Mouse (Mus musculus): ENCODE data around the gene Gm17657. TPM values are rescaled to one million over a fixed set of nuclear protein-coding genes. Genes with fewer than 3 reads are reported as not detected.
A peak's percentile ranks its signal among the peaks of the same experiment; 100 is the strongest.

The Gm17657 gene
- polyA plus RNA-seq, 1 experiment from 2014 or later, result not detected

DNA sequence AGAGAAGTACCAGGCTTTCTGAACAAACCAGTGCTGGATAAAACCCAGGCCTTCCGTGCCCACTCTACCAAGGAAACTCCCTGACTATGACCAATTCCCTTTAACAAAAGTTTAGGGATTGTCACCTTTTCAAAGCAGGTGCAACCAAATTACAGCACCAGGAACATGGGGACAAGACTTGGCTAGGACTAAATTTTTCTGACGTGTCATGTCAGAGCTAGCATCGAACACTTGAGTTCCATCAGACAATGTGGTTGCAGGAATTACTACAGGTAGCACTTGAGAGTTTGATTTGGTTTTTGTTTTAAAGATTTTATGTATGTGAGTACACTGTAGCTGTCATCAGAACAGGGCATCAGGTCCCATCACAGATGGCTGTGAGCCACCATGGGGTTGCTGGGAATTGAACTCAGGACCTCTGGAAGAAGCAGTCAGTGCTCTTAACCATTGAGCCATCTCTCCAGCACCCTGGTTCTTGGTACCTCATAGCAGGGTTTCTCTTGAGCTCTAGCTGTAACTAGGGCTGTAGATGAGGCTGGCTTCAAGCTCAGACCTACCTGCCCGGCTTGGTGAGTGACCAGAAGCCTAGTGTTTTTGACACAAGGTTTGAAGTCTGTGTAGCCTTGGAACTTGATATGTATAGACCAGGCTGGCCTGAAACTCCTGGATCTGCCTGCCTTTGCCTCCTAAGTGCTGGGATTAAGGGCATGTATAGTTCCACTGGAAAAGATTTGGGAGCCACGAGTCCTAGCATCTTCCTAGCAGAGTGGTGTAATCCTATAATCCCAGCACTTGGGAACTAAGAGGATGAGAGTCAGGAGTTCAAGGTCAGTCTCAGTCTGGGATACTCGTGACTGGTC is 53.0 kb downstream of the Gm17657 start:
- Histone ChIP-seq H3K4me3 (ENCODE audit: control insufficient read depth in 1 of 2, insufficient read depth in 1 of 2, low read depth in 1 of 2, low read length in 2 of 2) (no peak overlapping the region), H3K4me1 (ENCODE audit: control insufficient read depth in 2 of 2, insufficient read depth in 2 of 2, low read length in 2 of 2) (peaks cover 0 to 8% of the 10 kb centered on the region in 2 experiments; a peak in 2 of 4 replicates), H3K4me2 (ENCODE audit: low read length) (no peak overlapping the region), H3K27me3 (ENCODE audit: control insufficient read depth, insufficient read depth, low read length) (no peaks in the 10 kb centered on the region), H3K9me3 (ENCODE audit: control insufficient read depth, low read length) (no peaks in the 10 kb centered on the region), H3K36me3 (ENCODE audit: control insufficient read depth, insufficient read depth, low read length) (peaks cover 23% of the 10 kb centered on the region), H3K9ac (ENCODE audit: low read length) (no peak overlapping the region), H3K27ac (replicated peaks in 1 of 2; ENCODE audit: control insufficient read depth in 1 of 2, insufficient read depth in 1 of 2, low read depth in 2 of 2, low read length in 2 of 2) (no peak overlapping the region)
- 66% methylated on average over 6 of the region's 6 CpGs for WGBS
- no peak for ATAC-seq (ENCODE audit: insufficient number of reproducible peaks, insufficient read depth, low FRiP score, low read depth)

DNA sequence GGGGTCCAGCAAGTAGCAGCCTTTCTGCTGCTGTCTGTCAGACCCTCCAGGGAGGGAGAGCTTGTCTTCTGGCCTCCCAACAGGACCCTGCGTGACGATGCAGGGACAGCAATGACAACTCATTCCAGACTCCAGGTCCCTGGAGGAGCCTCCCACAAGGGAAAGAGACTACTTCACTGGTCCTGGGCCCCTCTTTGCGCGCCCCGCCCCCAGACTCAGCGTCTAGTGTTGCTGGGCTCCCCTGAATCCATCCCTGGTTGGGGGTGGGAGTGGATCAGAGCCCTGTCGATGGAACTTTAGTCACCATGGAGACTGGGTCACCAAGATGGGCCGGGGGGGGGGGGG is 54.7 kb downstream of the Gm17657 start:
- no peak overlapping the region for H3K4me3 ChIP-seq (ENCODE audit: control insufficient read depth in 1 of 2, insufficient read depth in 1 of 2, low read depth in 1 of 2, low read length in 2 of 2)
- no peak overlapping the region for H3K27ac ChIP-seq (replicated peaks in 1 of 2; ENCODE audit: control insufficient read depth in 1 of 2, insufficient read depth in 1 of 2, low read depth in 2 of 2, low read length in 2 of 2)

DNA sequence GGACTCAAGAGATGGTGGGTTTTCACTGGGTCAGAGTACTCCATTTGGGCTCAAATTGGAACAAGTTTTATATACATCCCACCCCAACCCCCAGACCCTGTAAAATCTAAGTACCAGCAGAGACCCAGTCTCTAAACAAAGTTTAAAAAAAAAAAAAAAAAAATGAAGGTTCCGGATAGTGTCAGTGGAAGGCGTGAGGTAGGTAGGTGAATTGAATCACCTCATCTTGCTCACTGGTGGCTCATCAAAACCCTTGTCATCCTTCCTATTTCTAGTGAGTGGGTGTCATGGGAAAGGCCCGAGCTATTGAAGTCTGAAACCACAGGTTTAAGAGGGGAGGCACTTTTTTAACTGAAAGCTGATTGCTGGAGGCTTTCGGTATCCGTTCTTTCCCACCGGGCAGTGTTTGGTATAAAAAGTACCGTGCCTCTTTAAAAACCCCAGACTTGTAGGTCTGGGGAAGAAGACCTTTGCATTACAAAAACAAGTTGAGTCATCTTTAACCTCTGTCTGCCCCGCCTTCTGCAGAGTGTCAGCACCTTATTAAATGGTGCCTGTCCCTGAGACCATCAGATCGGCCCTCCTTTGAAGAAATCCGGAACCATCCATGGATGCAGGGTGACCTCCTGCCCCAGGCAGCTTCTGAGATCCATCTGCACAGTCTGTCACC is 55.2 kb downstream of the Gm17657 start:
- no peaks in the 10 kb centered on the region for H3K27me3 ChIP-seq (ENCODE audit: control insufficient read depth, insufficient read depth, low read length)
- ATAC-seq (ENCODE audit: insufficient number of reproducible peaks, insufficient read depth, low FRiP score, low read depth), result no peak
- peak overlapping the region in 1 of 2 experiments; percentile 3; a peak in 1 of 4 replicates for H3K4me3 ChIP-seq (ENCODE audit: control insufficient read depth in 1 of 2, insufficient read depth in 1 of 2, low read depth in 1 of 2, low read length in 2 of 2)
- 78% methylated on average over 10 of the region's 10 CpGs for WGBS
- no peak overlapping the region for H3K9ac ChIP-seq (ENCODE audit: low read length)
- peaks cover 0 to 8% of the 10 kb centered on the region in 2 experiments; a peak in 3 of 4 replicates for H3K4me1 ChIP-seq (ENCODE audit: control insufficient read depth in 2 of 2, insufficient read depth in 2 of 2, low read length in 2 of 2)
- no peaks in the 10 kb centered on the region for H3K9me3 ChIP-seq (ENCODE audit: control insufficient read depth, low read length)
- H3K36me3 ChIP-seq (ENCODE audit: control insufficient read depth, insufficient read depth, low read length), result peaks cover 23% of the 10 kb centered on the region
- no peak overlapping the region for H3K27ac ChIP-seq (replicated peaks in 1 of 2; ENCODE audit: control insufficient read depth in 1 of 2, insufficient read depth in 1 of 2, low read depth in 2 of 2, low read length in 2 of 2)
- 0 out of 2 replicates have a peak overlapping the region, but pooled peaks have one; percentile 2 for H3K4me2 ChIP-seq (ENCODE audit: low read length)

More for the DNA sequence above, 54.7 kb downstream of the Gm17657 start:
- Histone ChIP-seq H3K4me2 (ENCODE audit: low read length) (0 out of 2 replicates have a peak overlapping the region, but pooled peaks have one; percentile 2), H3K27me3 (ENCODE audit: control insufficient read depth, insufficient read depth, low read length) (no peaks in the 10 kb centered on the region), H3K9ac (ENCODE audit: low read length) (no peak overlapping the region), H3K4me1 (ENCODE audit: control insufficient read depth in 2 of 2, insufficient read depth in 2 of 2, low read length in 2 of 2) (peaks cover 0 to 8% of the 10 kb centered on the region in 2 experiments; a peak in 2 of 4 replicates), H3K36me3 (ENCODE audit: control insufficient read depth, insufficient read depth, low read length) (peaks cover 23% of the 10 kb centered on the region), H3K9me3 (ENCODE audit: control insufficient read depth, low read length) (no peaks in the 10 kb centered on the region)
- no peak for ATAC-seq (ENCODE audit: insufficient number of reproducible peaks, insufficient read depth, low FRiP score, low read depth)
- 74% methylated on average over 7 of the region's 8 CpGs for WGBS

DNA sequence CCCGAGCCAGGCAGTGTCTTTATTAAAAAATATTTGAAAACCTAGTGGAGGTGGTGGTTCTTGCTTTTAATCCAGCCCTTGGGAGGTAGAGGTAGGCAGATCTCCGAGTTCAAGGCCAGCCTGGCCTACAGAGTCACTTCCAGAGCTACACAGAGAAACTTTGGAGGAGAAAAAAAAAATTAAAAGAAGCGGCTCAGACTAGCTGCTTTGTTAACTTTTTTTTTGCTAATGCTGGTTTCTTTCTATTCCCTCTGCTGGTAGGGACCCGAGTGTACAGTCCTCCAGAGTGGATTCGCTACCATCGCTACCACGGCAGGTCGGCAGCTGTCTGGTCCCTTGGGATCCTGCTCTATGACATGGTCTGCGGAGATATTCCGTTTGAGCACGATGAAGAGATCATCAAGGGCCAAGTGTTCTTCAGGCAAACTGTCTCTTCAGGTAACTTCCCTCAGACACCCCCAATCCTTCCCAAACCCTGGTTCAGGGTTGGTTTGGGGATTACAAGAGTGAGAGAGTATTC is 55.9 kb downstream of the Gm17657 start:
- 78% methylated on average over 11 of the region's 11 CpGs for WGBS
- Histone ChIP-seq H3K4me2 (ENCODE audit: low read length) (peak overlapping the region; percentile 68), H3K9ac (ENCODE audit: low read length) (peak overlapping the region; percentile 12; the same call in 1 of the 2 replicates), H3K36me3 (ENCODE audit: control insufficient read depth, insufficient read depth, low read length) (peaks cover 23% of the 10 kb centered on the region), H3K4me3 (ENCODE audit: control insufficient read depth in 1 of 2, insufficient read depth in 1 of 2, low read depth in 1 of 2, low read length in 2 of 2) (peak overlapping the region in 1 of 2 experiments; percentile 67; a peak in 2 of 4 replicates), H3K27me3 (ENCODE audit: control insufficient read depth, insufficient read depth, low read length) (no peaks in the 10 kb centered on the region), H3K27ac (replicated peaks in 1 of 2; ENCODE audit: control insufficient read depth in 1 of 2, insufficient read depth in 1 of 2, low read depth in 2 of 2, low read length in 2 of 2) (no peak overlapping the region), H3K4me1 (ENCODE audit: control insufficient read depth in 2 of 2, insufficient read depth in 2 of 2, low read length in 2 of 2) (peaks cover 1 to 14% of the 10 kb centered on the region in 2 experiments), H3K9me3 (ENCODE audit: control insufficient read depth, low read length) (no peaks in the 10 kb centered on the region)
- ATAC-seq (ENCODE audit: insufficient number of reproducible peaks, insufficient read depth, low FRiP score, low read depth), result no peak

DNA sequence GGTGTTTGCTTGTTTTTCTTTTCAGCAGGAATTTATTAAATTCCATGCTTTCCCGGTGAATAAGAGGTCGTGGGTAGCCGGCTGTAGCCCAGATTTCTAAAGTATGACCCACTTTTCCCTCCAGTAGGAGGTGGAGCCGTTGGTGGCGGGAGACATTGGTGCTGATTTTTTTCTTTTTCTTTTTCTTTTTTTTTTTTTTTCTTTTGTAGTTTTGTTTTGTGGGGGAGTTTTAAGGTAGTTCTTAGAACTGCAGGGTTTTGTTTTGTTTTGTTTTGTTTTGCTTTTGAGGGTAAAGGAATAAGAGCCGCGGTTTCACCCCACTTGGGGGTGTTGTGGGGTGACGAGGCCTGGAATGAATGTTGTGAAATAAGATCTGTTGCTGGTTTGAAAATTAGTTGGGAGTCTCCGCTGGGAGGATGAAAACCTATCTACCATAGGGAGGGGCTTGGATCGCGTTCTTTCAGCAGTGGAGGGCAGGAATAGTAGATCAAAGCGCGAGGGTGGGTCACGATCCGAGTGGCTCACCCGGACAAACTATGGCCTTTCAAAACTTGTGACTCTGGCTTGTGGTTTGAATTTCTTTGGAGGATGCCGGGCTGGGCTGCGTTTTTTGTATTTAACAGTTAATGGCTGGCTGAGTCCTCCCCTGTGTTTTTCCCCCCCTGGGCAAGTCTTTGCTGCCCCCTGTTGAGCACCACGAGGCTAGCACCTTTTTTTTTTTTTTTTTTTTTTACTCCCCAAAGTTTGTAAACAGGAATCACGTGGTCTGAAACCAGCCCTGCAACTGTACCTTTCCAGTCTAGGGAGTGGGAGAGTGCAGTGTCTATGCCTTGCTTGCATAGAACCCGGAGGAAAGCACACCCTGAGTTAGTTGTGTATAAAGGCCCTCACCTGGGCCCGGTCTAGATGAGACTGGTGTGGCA is 56.9 kb downstream of the Gm17657 start:
- WGBS, result 3% methylated on average over 21 of the region's 22 CpGs
- Histone ChIP-seq H3K4me3 (ENCODE audit: control insufficient read depth in 1 of 2, insufficient read depth in 1 of 2, low read depth in 1 of 2, low read length in 2 of 2) (peak overlapping the region; percentile 67 to 84), H3K9me3 (ENCODE audit: control insufficient read depth, low read length) (no peaks in the 10 kb centered on the region), H3K27me3 (ENCODE audit: control insufficient read depth, insufficient read depth, low read length) (no peaks in the 10 kb centered on the region), H3K4me2 (ENCODE audit: low read length) (peak overlapping the region; percentile 68), H3K36me3 (ENCODE audit: control insufficient read depth, insufficient read depth, low read length) (peaks cover 23% of the 10 kb centered on the region), H3K27ac (replicated peaks in 1 of 2; ENCODE audit: control insufficient read depth in 1 of 2, insufficient read depth in 1 of 2, low read depth in 2 of 2, low read length in 2 of 2) (peak overlapping the region; percentile 58 to 89), H3K9ac (ENCODE audit: low read length) (peak overlapping the region; percentile 91), H3K4me1 (ENCODE audit: control insufficient read depth in 2 of 2, insufficient read depth in 2 of 2, low read length in 2 of 2) (peaks cover 2 to 16% of the 10 kb centered on the region in 2 experiments)
- no peak for ATAC-seq (ENCODE audit: insufficient number of reproducible peaks, insufficient read depth, low FRiP score, low read depth)

DNA sequence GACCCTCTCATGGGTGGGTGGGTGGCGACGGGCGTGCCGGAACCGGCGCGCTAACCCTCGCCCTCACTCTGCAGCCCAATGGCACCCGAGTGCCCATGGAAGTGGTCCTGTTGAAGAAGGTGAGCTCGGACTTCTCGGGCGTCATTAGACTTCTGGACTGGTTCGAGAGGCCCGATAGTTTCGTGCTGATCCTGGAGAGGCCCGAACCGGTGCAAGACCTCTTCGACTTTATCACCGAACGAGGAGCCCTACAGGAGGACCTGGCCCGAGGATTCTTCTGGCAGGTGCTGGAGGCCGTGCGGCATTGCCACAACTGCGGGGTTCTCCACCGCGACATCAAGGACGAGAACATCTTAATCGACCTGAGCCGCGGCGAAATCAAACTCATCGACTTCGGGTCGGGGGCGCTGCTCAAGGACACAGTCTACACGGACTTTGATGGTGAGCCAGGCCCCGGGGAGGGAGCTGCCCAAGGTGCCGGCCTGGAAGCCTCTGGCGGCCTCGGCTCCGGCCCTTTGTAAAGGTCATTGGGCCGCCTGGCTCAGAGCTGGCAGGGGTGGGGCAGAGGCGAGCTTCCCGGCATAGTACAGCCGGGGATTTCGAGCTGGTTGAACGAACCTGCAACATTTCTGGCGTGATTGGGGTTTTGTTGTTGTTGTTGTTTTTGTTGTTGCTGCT is 57.7 kb downstream of the Gm17657 start:
- H3K4me3 ChIP-seq (ENCODE audit: control insufficient read depth in 1 of 2, insufficient read depth in 1 of 2, low read depth in 1 of 2, low read length in 2 of 2), result peak overlapping the region; percentile 67 to 84
- H3K36me3 ChIP-seq (ENCODE audit: control insufficient read depth, insufficient read depth, low read length), result peaks cover 23% of the 10 kb centered on the region
- WGBS, result under 1% methylated on average over 48 of the region's 48 CpGs
- H3K4me1 ChIP-seq (ENCODE audit: control insufficient read depth in 2 of 2, insufficient read depth in 2 of 2, low read length in 2 of 2), result peaks cover 2 to 16% of the 10 kb centered on the region in 2 experiments
- H3K9me3 ChIP-seq (ENCODE audit: control insufficient read depth, low read length), result no peaks in the 10 kb centered on the region
- no peaks in the 10 kb centered on the region for H3K27me3 ChIP-seq (ENCODE audit: control insufficient read depth, insufficient read depth, low read length)
- peak overlapping the region; percentile 68 for H3K4me2 ChIP-seq (ENCODE audit: low read length)
- peak overlapping the region; percentile 58 to 89 for H3K27ac ChIP-seq (replicated peaks in 1 of 2; ENCODE audit: control insufficient read depth in 1 of 2, insufficient read depth in 1 of 2, low read depth in 2 of 2, low read length in 2 of 2)
- H3K9ac ChIP-seq (ENCODE audit: low read length), result peak overlapping the region; percentile 91
- no peak for ATAC-seq (ENCODE audit: insufficient number of reproducible peaks, insufficient read depth, low FRiP score, low read depth)
